Mouse (Mus musculus): ENCODE measurements around the gene Nrn1l.

DNA sequence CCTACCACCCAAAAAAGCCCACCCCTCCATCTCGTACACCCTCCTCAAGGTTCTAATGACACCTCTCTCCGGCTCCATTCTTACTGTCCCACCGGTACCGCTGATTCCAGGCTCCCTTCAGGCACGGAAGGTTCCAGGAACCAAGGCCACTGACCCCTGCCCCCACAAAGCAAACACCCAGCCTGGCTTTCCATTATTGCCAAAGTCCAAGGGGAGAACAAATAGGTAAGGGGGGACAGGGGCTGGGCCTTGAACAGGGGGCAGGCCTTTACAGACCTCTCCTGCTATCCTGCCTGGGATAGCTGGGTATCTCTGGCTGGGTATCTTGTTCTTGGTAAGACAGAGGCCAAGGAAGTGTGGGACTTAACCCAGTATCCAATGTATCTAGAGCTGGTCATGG, 49.2 kb downstream of the Nrn1l start:
- TF ChIP-seq CTCF (IDR thresholded peaks at IDR 0.05; ENCODE audit: low read depth, low read length): no peak
- TF ChIP-seq GATA1 (IDR thresholded peaks at IDR 0.05; ENCODE audit: borderline replicate concordance, low read length): no peak
- TF ChIP-seq TAL1 (conservative IDR thresholded peaks at IDR 0.05; ENCODE audit: low read depth, low read length): no peak
